Mouse (Mus musculus): Measurements from ENCODE around the gene Lhx2.

DNA sequence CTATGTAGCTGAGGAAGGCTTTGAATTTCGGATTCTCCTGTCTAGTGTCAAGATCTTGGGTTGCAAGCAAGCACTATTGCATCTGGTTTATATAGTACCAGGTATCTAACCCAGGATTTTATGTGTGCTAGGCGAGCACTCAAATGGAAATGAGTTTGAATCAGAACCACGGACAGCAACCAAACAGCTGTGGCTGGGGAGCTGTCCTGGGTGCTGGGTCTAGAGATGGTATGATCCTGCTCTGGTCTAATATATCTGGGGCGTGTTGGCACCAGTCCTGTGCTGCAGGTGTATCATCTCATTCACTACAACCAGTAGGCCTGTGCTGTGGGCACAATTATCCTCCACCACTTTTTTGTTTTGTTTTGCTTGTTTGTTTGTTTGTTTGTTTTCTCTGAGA is 78.9 kb downstream of the Lhx2 start:
- TF ChIP-seq POLR2A (IDR thresholded peaks at IDR 0.05; ENCODE audit: insufficient read depth, low read length), result no peak
- no peak for TF ChIP-seq CTCF (IDR thresholded peaks at IDR 0.05; ENCODE audit: low read depth, low read length)
